Mouse (Mus musculus) heart, postnatal 4 days (tissue): ENCODE measurements around the gene Fuca1. TPM values are rescaled to one million over a fixed set of nuclear protein-coding genes. Genes with fewer than 3 reads are reported as not detected.

Source experiments
- DNase-seq: peaks from one replicate; pipeline ENCODE4 v3.0.0; 2021
- total RNA-seq, 2 experiments: library from RNA; stranded (reverse); gene quantifications; 2 replicates each; pipeline ENCODE4 v1.2.3; 2021

Fuca1 gene
- total RNA-seq = 10 to 100 TPM; 42.4 to 45.9 TPM

GRCm38 (mm10) chr4:135920304-135921241 lies at the start of gene Fuca1:
Gene Fuca1, plus strand, starts transcription at chr4:135920735.
- DNase-seq = peak; percentile 98

GRCm38 (mm10) chr4:135872015-135872414 lies 48.5 kb upstream of the Fuca1 start:
- no peak for DNase-seq

- DNase-seq = peak; percentile 9
Measured at GRCm38 (mm10) chr4:135872589-135873391, 47.7 kb upstream of the Fuca1 start.

DNA sequence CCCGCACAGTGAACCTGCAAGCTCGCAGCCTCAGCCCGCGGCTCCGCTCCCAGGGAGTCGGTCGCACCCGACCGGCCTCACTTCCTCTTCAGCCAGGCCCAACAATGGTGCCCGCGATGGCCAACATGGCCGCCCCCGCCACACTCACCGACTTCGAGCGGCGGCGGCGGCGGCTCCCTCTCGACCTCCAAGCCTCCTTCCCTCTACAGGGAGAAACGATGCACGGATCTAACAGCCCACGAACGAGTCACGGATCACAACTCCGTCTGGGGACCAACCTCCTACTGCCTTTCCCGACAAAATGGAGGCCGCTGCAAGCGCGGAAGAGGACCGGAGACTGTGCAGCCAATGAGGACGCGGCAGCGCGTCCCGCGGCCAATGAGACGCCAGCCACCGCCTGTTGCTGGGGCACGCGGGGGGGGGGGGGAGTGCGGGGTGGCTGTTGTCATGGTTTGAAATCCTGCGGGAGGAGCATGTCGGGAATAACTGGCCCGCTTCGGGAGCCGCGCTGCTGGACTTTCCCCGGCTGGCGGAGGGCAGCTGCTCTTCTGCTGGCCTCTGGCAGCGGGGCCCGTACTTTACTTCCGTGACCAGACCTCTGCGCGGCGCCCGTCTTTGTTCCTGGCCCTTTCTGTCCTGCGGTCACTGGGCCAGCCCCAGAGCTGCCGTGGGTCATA lies 46.9 kb upstream of the Fuca1 start, which contains the start of gene Pnrc2:
TSS of gene Pnrc2 (minus strand) at position 325 of the 677 bp plus-strand sequence.
- peak; percentile 91 for DNase-seq

- peak; percentile 13 for DNase-seq
Measured at GRCm38 (mm10) chr4:135874564-135875535, 45.7 kb upstream of the Fuca1 start.

DNA sequence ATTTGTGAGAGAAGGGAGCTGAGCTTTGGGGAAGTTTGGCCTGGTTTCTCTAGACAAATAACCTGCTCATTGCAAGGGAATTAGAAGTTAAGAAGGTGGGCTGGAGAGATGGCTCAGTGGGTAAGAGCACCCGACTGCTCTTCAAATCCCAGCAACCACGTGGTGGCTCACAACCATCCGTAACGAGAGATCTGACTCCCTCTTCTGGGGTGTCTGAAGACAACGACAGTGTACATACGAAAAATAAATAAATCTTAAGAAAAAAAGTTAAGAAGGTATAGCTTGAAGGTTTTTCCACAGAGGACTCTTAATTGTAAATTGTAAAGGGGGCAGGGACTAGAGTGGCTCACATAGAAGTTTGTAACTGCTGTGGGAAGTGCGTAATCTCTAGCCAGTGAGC lies 45.0 kb upstream of the Fuca1 start:
- DNase-seq = no peak

GRCm38 (mm10) chr4:135875991-135876582 lies 44.4 kb upstream of the Fuca1 start:
- DNase-seq = peak; percentile 78

GRCm38 (mm10) chr4:135876583-135877020 lies 43.9 kb upstream of the Fuca1 start:
- DNase-seq = peak; percentile 82

GRCm38 (mm10) chr4:135877742-135878141 lies 42.8 kb upstream of the Fuca1 start:
- peak; percentile 50 for DNase-seq

GRCm38 (mm10) chr4:135879021-135879420 lies 41.5 kb upstream of the Fuca1 start:
- no peak for DNase-seq

DNA sequence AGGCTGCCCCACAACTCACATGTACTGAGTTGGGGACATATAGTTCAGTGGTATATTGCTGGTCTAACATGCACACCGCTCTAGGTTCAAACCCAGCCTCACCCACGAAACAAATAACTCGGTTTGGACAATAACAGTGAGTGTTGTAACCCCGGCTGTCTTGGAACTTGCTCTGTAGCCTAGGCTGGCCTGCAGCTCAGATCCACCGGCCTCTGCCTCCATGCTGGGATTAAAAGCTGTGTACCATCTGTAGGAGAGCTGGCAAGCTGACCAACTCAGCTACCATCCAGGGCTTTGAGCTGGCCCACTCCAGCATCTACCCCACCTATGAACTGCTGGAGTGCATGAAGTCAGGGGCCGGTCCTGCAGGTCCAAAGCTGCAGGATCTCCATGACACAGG lies 40.5 kb upstream of the Fuca1 start:
- no peak for DNase-seq

DNA sequence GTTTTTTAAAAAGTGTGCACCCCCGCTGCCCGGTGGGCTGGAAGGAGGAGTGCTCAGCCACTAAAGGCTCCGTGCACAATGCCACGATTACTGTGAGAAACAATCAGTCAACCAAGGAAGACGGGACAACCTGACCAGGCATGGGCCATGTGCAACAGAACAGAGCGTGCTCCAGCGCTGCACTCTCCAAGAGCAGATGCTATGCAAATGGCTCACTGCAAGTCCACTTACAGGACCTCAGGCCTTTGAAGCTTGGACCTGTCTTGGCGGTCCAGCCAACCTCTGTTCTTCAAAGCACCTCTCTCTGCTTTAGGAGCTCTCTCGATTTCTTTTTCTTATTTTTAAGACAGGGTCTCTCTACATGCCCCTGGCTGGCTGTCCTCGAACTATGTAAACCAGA lies 40.0 kb upstream of the Fuca1 start:
- no peak for DNase-seq

- DNase-seq = no peak
Measured at GRCm38 (mm10) chr4:135882023-135882422, 38.5 kb upstream of the Fuca1 start.

GRCm38 (mm10) chr4:135883401-135883851 lies 37.1 kb upstream of the Fuca1 start:
- no peak for DNase-seq

- no peak for DNase-seq
Measured at GRCm38 (mm10) chr4:135883881-135884516, 36.5 kb upstream of the Fuca1 start.

DNA sequence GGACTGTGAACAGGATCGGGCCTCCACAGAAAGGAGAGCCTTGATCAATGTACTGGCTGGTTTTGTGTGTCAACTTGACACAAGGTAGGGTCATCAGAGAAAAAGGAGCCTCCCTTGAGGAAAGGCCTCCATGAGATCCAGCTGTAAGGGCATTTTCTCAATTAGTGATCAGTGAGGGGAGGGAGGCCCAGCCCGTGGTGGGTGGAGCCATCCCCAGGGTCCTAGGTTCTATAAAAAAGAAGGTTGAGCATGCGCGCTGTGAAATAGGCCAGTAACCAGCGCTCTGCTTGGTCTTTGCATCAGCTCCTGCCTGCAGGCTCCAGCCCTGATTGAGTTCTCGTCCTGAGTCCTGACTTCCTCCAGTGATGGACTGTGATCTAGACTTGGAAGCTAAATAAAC lies 36.0 kb upstream of the Fuca1 start:
- no peak for DNase-seq

GRCm38 (mm10) chr4:135885676-135886075 lies 34.9 kb upstream of the Fuca1 start:
- DNase-seq = no peak

- no peak for DNase-seq
Measured at GRCm38 (mm10) chr4:135886184-135886583, 34.4 kb upstream of the Fuca1 start.

DNA sequence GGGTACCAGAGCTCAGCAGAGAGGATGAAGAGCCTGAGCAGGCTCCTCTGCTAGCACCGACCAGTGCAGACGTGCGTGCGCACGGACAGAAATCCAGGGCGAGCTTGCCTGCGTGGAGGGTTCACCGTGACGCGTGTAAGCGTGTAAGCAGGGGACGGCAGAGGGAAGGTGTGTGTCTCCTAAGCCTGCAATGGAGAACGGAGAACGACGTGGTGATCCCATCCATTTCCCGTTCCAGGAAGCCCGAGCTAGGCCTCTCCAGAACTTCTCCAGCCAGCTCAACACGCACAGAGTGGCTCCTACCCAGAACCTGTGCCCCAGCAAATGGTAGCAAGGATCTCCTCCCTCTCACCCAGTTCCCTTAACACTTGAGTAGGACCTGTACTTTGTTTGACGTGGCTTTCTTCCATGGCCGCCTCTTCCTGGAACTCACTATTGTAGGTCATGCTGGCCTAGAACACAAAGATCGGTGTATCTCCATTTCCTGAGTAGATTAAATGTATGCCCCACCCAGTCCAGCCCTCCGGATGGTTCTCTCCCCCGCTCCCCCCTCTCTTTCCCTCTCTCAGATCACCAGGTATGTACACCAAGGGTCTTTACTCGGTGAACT lies 32.0 kb upstream of the Fuca1 start:
- no peak for DNase-seq
